Mouse (Mus musculus) lung, postnatal 0 days (tissue): ENCODE data around the gene Strip2. TPM values are rescaled to one million over a fixed set of nuclear protein-coding genes. Genes with fewer than 3 reads are reported as not detected.

Source experiments
- ATAC-seq: fragments of 200-750 bp; cut with Nextera tagmentation; 2 replicates; pipeline ENCODE4 v1.8.0; 2017; ENCODE audit warnings: moderate library complexity
- DNase-seq: peaks from one replicate; pipeline ENCODE4 v3.0.0-alpha.2; 2016; ENCODE audit warnings: low spot score
- H3K27ac ChIP-seq: fragments of 300-500 bp; sonication (generic); 2 replicates; pipeline ENCODE4 v1.5.1; 2014; ENCODE audit warnings: antibody characterized with exemption, mild to moderate bottlenecking, low read length, mixed read lengths
- H3K27me3 ChIP-seq: fragments of 300-500 bp; sonication (generic); replicated peaks from 2 replicates; pipeline ENCODE4 v1.6.1; 2014; ENCODE audit warnings: low read length, mixed read lengths; ENCODE audit not compliant: insufficient read depth
- H3K36me3 ChIP-seq: fragments of 300-500 bp; sonication (generic); 2 replicates; pipeline ENCODE4 v1.6.1; 2014; ENCODE audit warnings: low read length, mixed read lengths; ENCODE audit not compliant: insufficient read depth
- H3K4me1 ChIP-seq: fragments of 300-500 bp; sonication (generic); 2 replicates; pipeline ENCODE4 v1.6.1; 2014; ENCODE audit warnings: antibody characterized with exemption, low read depth, low read length, mixed read lengths; ENCODE audit not compliant: insufficient read depth
- H3K4me2 ChIP-seq: fragments of 300-500 bp; sonication (generic); replicated peaks from 2 replicates; pipeline ENCODE4 v1.6.1; 2014; ENCODE audit warnings: low read depth, mild to moderate bottlenecking, low read length, moderate library complexity, mixed read lengths
- H3K4me3 ChIP-seq: fragments of 300-500 bp; sonication (generic); 2 replicates; pipeline ENCODE4 v1.5.1; 2014; ENCODE audit warnings: low read depth, low read length
- H3K9ac ChIP-seq: fragments of 300-500 bp; sonication (generic); replicated peaks from 2 replicates; pipeline ENCODE4 v1.6.1; 2014; ENCODE audit warnings: low read depth, mild to moderate bottlenecking
- H3K9me3 ChIP-seq: fragments of 300-500 bp; sonication (generic); 2 replicates; pipeline ENCODE4 v1.6.1; 2016; ENCODE audit warnings: low read length, mixed read lengths
- CTCF ChIP-seq: IDR thresholded peaks from 2 replicates; pipeline ENCODE4 v1.5.1; 2016; ENCODE audit warnings: antibody characterized with exemption, mild to moderate bottlenecking
- EP300 ChIP-seq: IDR thresholded peaks from 2 replicates; pipeline ENCODE4 v1.6.1; 2016; ENCODE audit warnings: antibody characterized with exemption, mild to moderate bottlenecking, control low read depth
- WGBS: fragments of 180-500 bp; shearing (Covaris S2); extraction: QIAGEN DNeasy Blood & Tissue Kit; methylation state at CpG from one replicate; pipeline ENCODE4 v1.1.7; 2014; 5-methylcytosine and 5-hydroxymethylcytosine counted together
- polyA plus RNA-seq: library from polyadenylated mRNA; unstranded; fragments of >200 nt; fragmentation: Nextera tagmentation; extraction: Ambion mirVana; gene quantifications from 2 replicates; pipeline ENCODE4 v1.2.1, GENCODE M21; 2015

Gene Strip2
- polyA plus RNA-seq, 1 experiment from 2014 or later = 0.47 TPM

DNA sequence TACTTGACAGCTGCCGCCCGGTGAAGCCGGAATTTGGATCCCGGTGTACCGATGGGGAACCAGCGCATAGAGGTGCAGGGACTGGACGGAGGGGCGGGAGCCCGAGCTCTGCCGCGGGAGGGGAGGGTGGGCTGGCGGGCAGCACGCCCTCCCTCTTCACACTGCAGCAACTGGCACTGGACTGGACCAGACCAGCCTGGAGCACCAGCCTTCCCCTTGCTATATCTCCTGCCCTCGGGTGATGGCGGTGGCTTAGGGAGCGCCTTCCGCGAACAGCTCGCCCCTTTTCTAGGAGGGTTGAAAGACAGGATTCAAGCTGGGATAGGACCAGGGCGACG lies 540 bp downstream of the Strip2 start:
- peaks cover 10% of the 10 kb centered on the region; the same call in 1 of the 2 replicates for H3K4me1 ChIP-seq
- peak overlapping the region; percentile 26 for H3K9ac ChIP-seq
- 0% methylated on average over 21 of the region's 21 CpGs for WGBS
- peak overlapping the region; percentile 68 for H3K4me3 ChIP-seq
- peak; percentile 65 for ATAC-seq
- no peak overlapping the region for H3K27ac ChIP-seq
- peak overlapping the region; percentile 99 for H3K4me2 ChIP-seq
- DNase-seq = peak; percentile 41
- TF ChIP-seq CTCF = no peak
- TF ChIP-seq EP300 = no peak
- no peaks in the 10 kb centered on the region for H3K9me3 ChIP-seq
- H3K27me3 ChIP-seq = peaks cover 8% of the 10 kb centered on the region; the same call in 1 of the 2 replicates
- no peaks in the 10 kb centered on the region for H3K36me3 ChIP-seq

DNA sequence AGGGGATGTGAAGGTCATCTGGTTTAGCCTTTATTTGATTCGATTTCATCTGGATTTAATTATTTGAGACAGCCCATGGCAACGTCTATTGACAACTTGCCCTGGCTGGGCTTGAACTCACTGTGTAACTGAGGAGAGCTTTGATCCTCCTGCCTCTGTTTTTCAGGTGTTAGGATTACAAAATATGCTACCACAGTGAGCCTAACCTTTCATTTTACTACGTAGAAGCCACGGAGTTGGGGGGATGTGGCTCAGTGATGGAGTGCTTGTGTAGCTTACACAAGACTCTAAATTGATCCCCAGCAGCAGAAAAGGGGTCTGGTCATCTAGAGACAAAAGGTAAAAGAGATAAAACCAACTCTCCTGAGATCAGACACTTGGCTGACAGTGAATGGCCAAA lies 1.1 kb downstream of the Strip2 start:
- H3K9me3 ChIP-seq = no peaks in the 10 kb centered on the region
- no peak for DNase-seq
- no peak for ATAC-seq
- WGBS = 43% methylated on average over 4 of the region's 4 CpGs
- H3K36me3 ChIP-seq = no peaks in the 10 kb centered on the region
- no peak for TF ChIP-seq EP300
- TF ChIP-seq CTCF = no peak
- H3K27ac ChIP-seq = no peak overlapping the region
- peaks cover 8% of the 10 kb centered on the region; the same call in 1 of the 2 replicates for H3K27me3 ChIP-seq
- H3K4me2 ChIP-seq = peak overlapping the region; percentile 99; the same call in 1 of the 2 replicates
- H3K4me3 ChIP-seq = peak overlapping the region; percentile 68
- no peak overlapping the region for H3K9ac ChIP-seq
- peaks cover 10% of the 10 kb centered on the region; the same call in 1 of the 2 replicates for H3K4me1 ChIP-seq

DNA sequence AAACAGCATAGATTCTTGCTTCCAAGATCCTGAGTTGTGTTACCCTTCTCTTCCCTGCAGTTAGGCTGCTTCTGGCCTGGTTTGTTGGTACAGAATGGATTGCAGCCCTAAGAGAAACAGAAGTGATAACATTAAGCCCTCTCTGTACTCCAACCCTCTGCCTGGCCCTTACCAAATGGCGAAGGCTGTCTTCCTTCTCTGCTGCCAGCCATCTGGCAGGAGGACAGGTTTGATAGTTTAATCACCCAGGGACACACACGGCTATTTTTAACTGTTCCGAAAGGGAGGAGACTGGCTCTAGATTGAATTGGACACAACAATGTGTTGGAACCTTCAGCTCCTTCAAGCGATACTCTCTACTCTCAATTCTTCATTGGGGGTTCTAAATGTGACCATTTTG lies 6.7 kb downstream of the Strip2 start:
- H3K9ac ChIP-seq = no peak overlapping the region
- WGBS = 69% methylated on average over 4 of the region's 4 CpGs

DNA sequence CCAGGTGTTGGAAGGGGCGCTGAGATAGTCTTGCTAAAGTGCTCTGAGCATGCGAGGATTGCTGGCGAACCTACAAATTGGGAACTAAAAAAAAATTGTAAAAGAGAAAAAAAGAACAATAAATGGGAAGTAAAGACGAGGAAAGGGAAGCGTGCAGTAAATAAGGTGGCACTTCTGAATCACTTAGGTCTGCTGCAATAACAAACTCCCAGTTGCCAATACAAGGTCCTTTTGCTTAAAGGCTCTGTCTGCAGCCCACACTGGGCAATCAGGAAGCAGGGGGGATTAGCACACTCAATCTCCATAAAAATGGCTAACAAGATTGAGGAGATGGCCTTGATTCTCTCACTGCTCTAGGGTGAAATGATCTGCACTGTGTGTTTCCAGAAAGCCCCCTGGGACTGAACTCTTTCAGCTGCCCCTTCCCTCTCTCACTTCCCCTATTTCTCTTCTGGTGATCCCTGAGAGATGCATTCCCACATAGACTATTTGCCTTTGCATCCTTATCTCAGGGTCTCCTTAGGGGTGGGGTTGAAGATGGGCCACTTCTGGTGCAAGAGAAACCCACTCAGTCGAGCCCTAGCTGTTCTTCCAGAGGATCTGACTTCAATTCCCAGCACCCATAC lies 8.9 kb downstream of the Strip2 start:
- Histone ChIP-seq H3K36me3 (no peaks in the 10 kb centered on the region), H3K4me2 (no peak overlapping the region), H3K4me3 (no peak overlapping the region), H3K27me3 (no peaks in the 10 kb centered on the region), H3K4me1 (no peaks in the 10 kb centered on the region), H3K27ac (no peak overlapping the region), H3K9me3 (no peaks in the 10 kb centered on the region), H3K9ac (no peak overlapping the region)
- TF ChIP-seq CTCF (no peak), EP300 (no peak)
- DNase-seq (peak; percentile 6), ATAC-seq (no peak)
- 69% methylated on average over 6 of the region's 6 CpGs for WGBS

More for the DNA sequence above, 6.7 kb downstream of the Strip2 start:
- ATAC-seq = no peak
- Histone ChIP-seq H3K4me1 (no peaks in the 10 kb centered on the region), H3K4me3 (no peak overlapping the region), H3K36me3 (no peaks in the 10 kb centered on the region), H3K27me3 (peaks cover 2% of the 10 kb centered on the region; the same call in 1 of the 2 replicates), H3K27ac (no peak overlapping the region), H3K9me3 (no peaks in the 10 kb centered on the region), H3K4me2 (no peak overlapping the region)
- no peak for DNase-seq
- no peak for TF ChIP-seq EP300
- no peak for TF ChIP-seq CTCF

DNA sequence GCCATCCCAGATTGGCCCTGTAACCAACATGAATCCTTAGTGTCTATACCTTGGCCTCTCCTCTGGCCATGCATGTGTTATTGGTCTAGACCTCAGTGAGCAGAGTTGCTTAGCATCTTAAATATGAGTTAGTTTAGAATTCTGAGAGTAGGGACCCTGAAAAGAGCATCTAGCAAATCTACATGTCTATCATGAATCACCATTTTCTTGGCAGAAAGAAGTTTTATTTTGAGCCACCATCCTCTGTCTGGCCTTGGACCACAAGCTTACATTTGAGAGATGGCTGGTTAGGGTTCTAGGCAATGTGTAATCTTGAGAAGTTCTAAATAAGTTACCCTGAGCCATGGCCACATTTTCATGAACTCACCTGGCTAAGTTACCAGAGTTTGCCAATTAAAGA lies 13.3 kb downstream of the Strip2 start:
- Histone ChIP-seq H3K4me1 (no peaks in the 10 kb centered on the region), H3K36me3 (no peaks in the 10 kb centered on the region), H3K27ac (no peak overlapping the region), H3K27me3 (no peaks in the 10 kb centered on the region), H3K4me3 (no peak overlapping the region), H3K4me2 (no peak overlapping the region), H3K9me3 (no peaks in the 10 kb centered on the region), H3K9ac (no peak overlapping the region)
- TF ChIP-seq EP300 (no peak), CTCF (no peak)
- ATAC-seq (no peak), DNase-seq (no peak)

DNA sequence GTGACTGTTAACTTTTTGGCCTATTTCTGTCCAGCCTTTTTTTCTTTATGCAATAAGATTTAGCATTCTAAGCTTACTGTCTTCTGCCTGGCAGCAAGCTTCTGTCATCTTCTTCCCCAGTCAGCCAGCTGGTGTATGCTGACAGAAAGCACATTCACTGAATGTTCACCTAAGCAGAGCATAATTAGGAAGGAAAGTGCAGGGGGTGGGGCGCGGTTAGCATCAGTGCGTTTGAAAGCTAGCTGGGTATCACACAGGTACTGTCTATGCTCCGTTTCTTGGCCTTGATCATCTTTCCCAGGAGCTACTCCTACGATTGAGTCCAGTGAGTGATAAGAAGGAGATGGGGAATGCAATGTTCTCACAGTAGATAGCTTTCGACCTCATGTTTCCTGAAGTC lies 13.9 kb downstream of the Strip2 start:
- Histone ChIP-seq H3K4me2 (no peak overlapping the region), H3K4me1 (no peaks in the 10 kb centered on the region), H3K4me3 (no peak overlapping the region), H3K27me3 (no peaks in the 10 kb centered on the region), H3K9ac (no peak overlapping the region), H3K36me3 (no peaks in the 10 kb centered on the region), H3K27ac (no peak overlapping the region), H3K9me3 (no peaks in the 10 kb centered on the region)
- ATAC-seq (no peak), DNase-seq (no peak)
- no peak for TF ChIP-seq EP300
- TF ChIP-seq CTCF = no peak
- 70% methylated on average over 6 of the region's 6 CpGs for WGBS

DNA sequence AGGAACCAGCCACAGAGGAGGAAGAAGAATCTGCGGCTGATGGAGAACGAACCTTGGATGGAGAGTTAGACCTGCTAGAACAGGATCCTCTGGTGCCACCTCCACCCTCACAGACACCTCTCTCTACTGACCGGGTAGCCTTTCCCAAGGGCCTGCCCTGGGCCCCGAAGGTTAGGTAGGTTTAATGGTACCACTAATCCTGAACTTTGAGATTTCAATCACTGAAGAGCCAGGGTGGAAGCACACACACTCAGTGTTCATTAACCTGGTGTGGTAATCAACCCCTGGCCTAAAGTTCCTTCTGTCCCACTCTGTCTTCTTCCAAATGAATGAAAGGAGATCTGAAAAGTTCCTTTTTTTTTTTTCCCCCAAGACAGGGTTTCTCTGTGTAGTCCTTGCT lies 14.4 kb downstream of the Strip2 start:
- H3K27me3 ChIP-seq = no peaks in the 10 kb centered on the region
- no peak for TF ChIP-seq EP300
- no peak for TF ChIP-seq CTCF
- H3K4me3 ChIP-seq = no peak overlapping the region
- 77% methylated on average over 4 of the region's 4 CpGs for WGBS
- H3K4me1 ChIP-seq = no peaks in the 10 kb centered on the region
- no peak overlapping the region for H3K27ac ChIP-seq
- no peak overlapping the region for H3K4me2 ChIP-seq
- no peak overlapping the region for H3K9ac ChIP-seq
- no peaks in the 10 kb centered on the region for H3K9me3 ChIP-seq
- no peak for ATAC-seq
- H3K36me3 ChIP-seq = no peaks in the 10 kb centered on the region
- DNase-seq = no peak
